Mouse (Mus musculus): ENCODE results near the gene Mfrp. TPM values are rescaled to one million over a fixed set of nuclear protein-coding genes. Genes with fewer than 3 reads are reported as not detected.

Mfrp gene
- polyA plus RNA-seq, 1 experiment from 2014 or later, result 0.14 TPM

GRCm38 (mm10) chr9:44081581-44081980, 19.9 kb upstream of the Mfrp start:
- H3K4me1 ChIP-seq (replicated peaks; ENCODE audit: control insufficient read depth, insufficient read depth, low read length), result peaks cover 17% of the 10 kb centered on the region
- H3K27me3 ChIP-seq (replicated peaks; ENCODE audit: control insufficient read depth, insufficient read depth, low read length), result peaks cover 13% of the 10 kb centered on the region; the same call in 1 of the 2 replicates

GRCm38 (mm10) chr9:44082266-44082665, 19.3 kb upstream of the Mfrp start:
- H3K9me3 ChIP-seq (ENCODE audit: control insufficient read depth, low read length), result no peaks in the 10 kb centered on the region
- no peak for DNase-seq (ENCODE audit: low spot score)
- H3K27ac ChIP-seq (ENCODE audit: low read depth, low read length), result no peak overlapping the region
- WGBS, result 83% methylated on average over 5 of the region's 5 CpGs
- no peak overlapping the region for H3K9ac ChIP-seq (ENCODE audit: low read depth, low read length)
- H3K4me2 ChIP-seq, result no peak overlapping the region
- ATAC-seq (replicated peaks; ENCODE audit: low FRiP score), result no peak
- no peak overlapping the region for H3K4me3 ChIP-seq (ENCODE audit: low read depth, low read length)
- H3K36me3 ChIP-seq (ENCODE audit: control insufficient read depth, insufficient read depth, low read length), result no peaks in the 10 kb centered on the region
- peaks cover 16% of the 10 kb centered on the region; the same call in 1 of the 2 replicates for H3K27me3 ChIP-seq (replicated peaks; ENCODE audit: control insufficient read depth, insufficient read depth, low read length)
- peaks cover 22% of the 10 kb centered on the region for H3K4me1 ChIP-seq (replicated peaks; ENCODE audit: control insufficient read depth, insufficient read depth, low read length)

More at GRCm38 (mm10) chr9:44081581-44081980, 19.9 kb upstream of the Mfrp start:
- Histone ChIP-seq H3K4me2 (no peak overlapping the region), H3K9me3 (ENCODE audit: control insufficient read depth, low read length) (no peaks in the 10 kb centered on the region), H3K27ac (ENCODE audit: low read depth, low read length) (no peak overlapping the region), H3K36me3 (ENCODE audit: control insufficient read depth, insufficient read depth, low read length) (no peaks in the 10 kb centered on the region), H3K9ac (ENCODE audit: low read depth, low read length) (no peak overlapping the region), H3K4me3 (ENCODE audit: low read depth, low read length) (no peak overlapping the region)
- WGBS, result 71% methylated on average over 5 of the region's 5 CpGs
- ATAC-seq (replicated peaks; ENCODE audit: low FRiP score), result no peak
- DNase-seq (ENCODE audit: low spot score), result no peak

DNA sequence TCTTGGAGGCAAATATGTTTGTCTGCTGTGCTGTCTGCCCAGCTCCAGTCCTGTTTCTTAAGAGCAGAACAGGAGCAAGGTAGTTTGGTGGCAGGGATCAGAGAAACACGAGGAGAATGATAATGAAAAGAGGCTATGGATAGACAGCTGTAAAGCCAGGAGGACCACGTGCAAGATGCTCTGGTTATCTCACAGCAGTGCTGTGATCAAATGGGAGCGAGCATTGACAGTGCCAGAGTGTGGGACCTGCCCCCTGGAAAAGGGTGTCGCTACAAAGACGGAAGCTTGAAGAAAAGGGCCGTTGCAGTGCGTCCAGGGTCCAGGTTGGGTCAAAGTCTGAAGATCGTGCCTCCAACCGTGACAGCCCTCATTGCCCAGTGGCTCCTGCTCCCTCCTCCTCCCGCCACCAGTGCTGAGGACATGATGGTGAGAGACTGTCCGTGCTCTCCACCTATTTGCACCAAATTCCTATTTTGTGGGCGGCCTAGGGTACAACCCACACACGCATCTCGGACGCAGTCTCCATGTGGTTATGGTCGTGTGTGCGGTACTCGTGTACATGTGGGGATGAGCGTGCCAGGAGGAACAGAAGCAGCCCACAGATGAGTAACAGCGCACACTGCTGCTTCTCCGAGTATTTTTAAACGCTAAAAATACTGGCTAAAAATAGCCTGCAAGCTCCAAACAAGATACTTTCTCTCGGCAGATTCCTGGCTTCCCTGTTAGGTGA, 18.0 kb upstream of the Mfrp start:
- Histone ChIP-seq H3K4me1 (replicated peaks; ENCODE audit: control insufficient read depth, insufficient read depth, low read length) (peaks cover 31% of the 10 kb centered on the region), H3K27ac (ENCODE audit: low read depth, low read length) (no peak overlapping the region), H3K4me2 (peak overlapping the region; percentile 89), H3K4me3 (ENCODE audit: low read depth, low read length) (peak overlapping the region; percentile 52), H3K9ac (ENCODE audit: low read depth, low read length) (peak overlapping the region; percentile 41), H3K9me3 (ENCODE audit: control insufficient read depth, low read length) (no peaks in the 10 kb centered on the region), H3K27me3 (replicated peaks; ENCODE audit: control insufficient read depth, insufficient read depth, low read length) (peaks cover 15% of the 10 kb centered on the region; the same call in 1 of the 2 replicates), H3K36me3 (ENCODE audit: control insufficient read depth, insufficient read depth, low read length) (no peaks in the 10 kb centered on the region)
- ATAC-seq (replicated peaks; ENCODE audit: low FRiP score) (no peak), DNase-seq (ENCODE audit: low spot score) (no peak)
- 14% methylated on average over 23 of the region's 23 CpGs for WGBS

DNA sequence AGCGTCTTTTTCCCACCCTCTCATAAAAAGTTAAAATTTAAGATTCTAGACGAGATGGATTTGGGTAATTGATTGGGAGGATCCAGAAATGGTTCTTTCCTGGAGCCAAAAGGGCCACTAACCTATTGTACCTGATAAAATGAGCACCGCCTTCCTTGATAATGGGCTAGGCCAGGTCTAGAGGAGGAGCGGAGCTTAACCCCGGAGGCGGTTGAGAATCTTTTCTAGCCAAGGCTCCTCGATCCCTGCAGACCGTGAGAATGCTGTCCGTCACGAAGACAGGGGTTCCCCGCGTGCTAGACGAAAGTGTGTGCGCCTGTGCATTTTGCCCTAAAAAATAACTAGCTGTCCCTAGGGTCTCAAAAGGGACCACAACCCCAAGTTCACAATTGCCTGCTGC, 17.3 kb upstream of the Mfrp start:
- H3K27me3 ChIP-seq (replicated peaks; ENCODE audit: control insufficient read depth, insufficient read depth, low read length), result peaks cover 15% of the 10 kb centered on the region; the same call in 1 of the 2 replicates
- ATAC-seq (replicated peaks; ENCODE audit: low FRiP score) (peak; percentile 50; the same call in 1 of the 2 replicates), DNase-seq (ENCODE audit: low spot score) (no peak)
- H3K9ac ChIP-seq (ENCODE audit: low read depth, low read length), result peak overlapping the region; percentile 53
- H3K27ac ChIP-seq (ENCODE audit: low read depth, low read length), result peak overlapping the region; percentile 13; the same call in 1 of the 2 replicates
- H3K9me3 ChIP-seq (ENCODE audit: control insufficient read depth, low read length), result no peaks in the 10 kb centered on the region
- H3K36me3 ChIP-seq (ENCODE audit: control insufficient read depth, insufficient read depth, low read length), result no peaks in the 10 kb centered on the region
- H3K4me3 ChIP-seq (ENCODE audit: low read depth, low read length), result peak overlapping the region; percentile 52
- H3K4me1 ChIP-seq (replicated peaks; ENCODE audit: control insufficient read depth, insufficient read depth, low read length), result peaks cover 31% of the 10 kb centered on the region
- WGBS, result 2% methylated on average over 14 of the region's 14 CpGs
- H3K4me2 ChIP-seq, result peak overlapping the region; percentile 89

- DNase-seq (ENCODE audit: low spot score) (peak; percentile 97), ATAC-seq (replicated peaks; ENCODE audit: low FRiP score) (peak; percentile 83)
- Histone ChIP-seq H3K4me1 (replicated peaks; ENCODE audit: control insufficient read depth, insufficient read depth, low read length) (peaks cover 31% of the 10 kb centered on the region), H3K27me3 (replicated peaks; ENCODE audit: control insufficient read depth, insufficient read depth, low read length) (peaks cover 15% of the 10 kb centered on the region; the same call in 1 of the 2 replicates), H3K9me3 (ENCODE audit: control insufficient read depth, low read length) (no peaks in the 10 kb centered on the region), H3K4me3 (ENCODE audit: low read depth, low read length) (peak overlapping the region; percentile 52), H3K36me3 (ENCODE audit: control insufficient read depth, insufficient read depth, low read length) (no peaks in the 10 kb centered on the region), H3K27ac (ENCODE audit: low read depth, low read length) (peak overlapping the region; percentile 13; the same call in 1 of the 2 replicates), H3K9ac (ENCODE audit: low read depth, low read length) (peak overlapping the region; percentile 53), H3K4me2 (peak overlapping the region; percentile 89)
- under 1% methylated on average over 61 of the region's 62 CpGs for WGBS
Observed at GRCm38 (mm10) chr9:44084659-44085229, 16.8 kb upstream of the Mfrp start.

GRCm38 (mm10) chr9:44085276-44085675, 16.3 kb upstream of the Mfrp start:
- WGBS, result 11% methylated on average over 10 of the region's 10 CpGs
- Histone ChIP-seq H3K4me1 (replicated peaks; ENCODE audit: control insufficient read depth, insufficient read depth, low read length) (peaks cover 31% of the 10 kb centered on the region), H3K27ac (ENCODE audit: low read depth, low read length) (no peak overlapping the region), H3K4me3 (ENCODE audit: low read depth, low read length) (peak overlapping the region; percentile 52), H3K9ac (ENCODE audit: low read depth, low read length) (peak overlapping the region; percentile 53), H3K36me3 (ENCODE audit: control insufficient read depth, insufficient read depth, low read length) (no peaks in the 10 kb centered on the region; the same call in 1 of the 2 replicates), H3K4me2 (peak overlapping the region; percentile 89), H3K27me3 (replicated peaks; ENCODE audit: control insufficient read depth, insufficient read depth, low read length) (peaks cover 15% of the 10 kb centered on the region; the same call in 1 of the 2 replicates), H3K9me3 (ENCODE audit: control insufficient read depth, low read length) (no peaks in the 10 kb centered on the region)
- no peak for ATAC-seq (replicated peaks; ENCODE audit: low FRiP score)
- DNase-seq (ENCODE audit: low spot score), result no peak

- WGBS, result 72% methylated on average over 15 of the region's 15 CpGs
- no peak for ATAC-seq (replicated peaks; ENCODE audit: low FRiP score)
- Histone ChIP-seq H3K27me3 (replicated peaks; ENCODE audit: control insufficient read depth, insufficient read depth, low read length) (peaks cover 15% of the 10 kb centered on the region; the same call in 1 of the 2 replicates), H3K36me3 (ENCODE audit: control insufficient read depth, insufficient read depth, low read length) (no peaks in the 10 kb centered on the region; the same call in 1 of the 2 replicates), H3K4me3 (ENCODE audit: low read depth, low read length) (peak overlapping the region; percentile 52; the same call in 1 of the 2 replicates), H3K27ac (ENCODE audit: low read depth, low read length) (no peak overlapping the region), H3K9ac (ENCODE audit: low read depth, low read length) (no peak overlapping the region), H3K4me2 (peak overlapping the region; percentile 89), H3K9me3 (ENCODE audit: control insufficient read depth, low read length) (no peaks in the 10 kb centered on the region), H3K4me1 (replicated peaks; ENCODE audit: control insufficient read depth, insufficient read depth, low read length) (peaks cover 31% of the 10 kb centered on the region)
- DNase-seq (ENCODE audit: low spot score), result no peak
Observed at GRCm38 (mm10) chr9:44085741-44086665, 15.5 kb upstream of the Mfrp start.

GRCm38 (mm10) chr9:44086960-44087359, 14.6 kb upstream of the Mfrp start:
- Histone ChIP-seq H3K9me3 (ENCODE audit: control insufficient read depth, low read length) (no peaks in the 10 kb centered on the region), H3K4me2 (peak overlapping the region; percentile 12; the same call in 1 of the 2 replicates), H3K36me3 (ENCODE audit: control insufficient read depth, insufficient read depth, low read length) (no peaks in the 10 kb centered on the region; the same call in 1 of the 2 replicates), H3K27ac (ENCODE audit: low read depth, low read length) (no peak overlapping the region), H3K4me3 (ENCODE audit: low read depth, low read length) (no peak overlapping the region), H3K27me3 (replicated peaks; ENCODE audit: control insufficient read depth, insufficient read depth, low read length) (peaks cover 15% of the 10 kb centered on the region; the same call in 1 of the 2 replicates), H3K4me1 (replicated peaks; ENCODE audit: control insufficient read depth, insufficient read depth, low read length) (peaks cover 31% of the 10 kb centered on the region), H3K9ac (ENCODE audit: low read depth, low read length) (no peak overlapping the region)
- no peak for ATAC-seq (replicated peaks; ENCODE audit: low FRiP score)
- 64% methylated on average over 10 of the region's 10 CpGs for WGBS
- no peak for DNase-seq (ENCODE audit: low spot score)
